Mouse (Mus musculus) liver, adult 2 months (tissue): ENCODE data around the gene Plxnd1. TPM values are rescaled to one million over a fixed set of nuclear protein-coding genes. Genes with fewer than 3 reads are reported as not detected.
A peak's percentile ranks its signal among the peaks of the same experiment; 100 is the strongest.

ENCODE experiments used
- DNase-seq: peaks from one replicate; pipeline ENCODE4 v3.0.0-alpha.2; 2011; ENCODE audit warnings: low read depth, low spot score; ENCODE audit errors: extremely low read depth
- H3K27ac ChIP-seq: fragments of 200-500 bp; replicated peaks from 2 replicates; pipeline ENCODE4 v1.5.1; 2012; ENCODE audit warnings: low read depth, mild to moderate bottlenecking, control low read depth, inconsistent platforms, low read length; ENCODE audit not compliant: insufficient read depth
- H3K27me3 ChIP-seq: fragments of 200-500 bp; 2 replicates; pipeline ENCODE4 v1.6.1; 2012; ENCODE audit warnings: mild to moderate bottlenecking, moderate library complexity, low read length, inconsistent platforms; ENCODE audit not compliant: control insufficient read depth, insufficient read depth
- H3K36me3 ChIP-seq: fragments of 200-500 bp; 2 replicates; pipeline ENCODE4 v1.6.1; 2012; ENCODE audit warnings: low read length, inconsistent platforms; ENCODE audit not compliant: control insufficient read depth, insufficient read depth
- H3K4me1 ChIP-seq: fragments of 200-500 bp; 2 replicates; pipeline ENCODE4 v1.6.1; 2011; ENCODE audit warnings: low read length; ENCODE audit not compliant: control insufficient read depth, insufficient read depth
- H3K4me3 ChIP-seq: fragments of 200-500 bp; 2 replicates; pipeline ENCODE4 v1.5.1; 2011; ENCODE audit warnings: low read depth, mild to moderate bottlenecking, control low read depth, low read length, moderate library complexity; ENCODE audit not compliant: insufficient read depth
- H3K79me2 ChIP-seq: fragments of 200-500 bp; 2 replicates; pipeline ENCODE4 v1.6.1; 2012; ENCODE audit warnings: inconsistent platforms, mild to moderate bottlenecking, low read length, moderate library complexity; ENCODE audit not compliant: control insufficient read depth, insufficient read depth
- H3K9ac ChIP-seq: fragments of 200-500 bp; 2 replicates; pipeline ENCODE4 v1.6.1; 2012; ENCODE audit warnings: low read depth, mild to moderate bottlenecking, control low read depth, inconsistent platforms, low read length
- CTCF ChIP-seq: fragments of 200-500 bp; IDR thresholded peaks from 2 replicates; pipeline ENCODE4 v1.5.1; 2011; ENCODE audit warnings: low read depth, low read length, control low read depth
- POLR2A ChIP-seq: fragments of 200-500 bp; IDR thresholded peaks from 2 replicates; pipeline ENCODE4 v1.6.1; 2011; ENCODE audit warnings: low read length, control low read depth; ENCODE audit not compliant: insufficient read depth; ENCODE audit errors: extremely low read depth
- WGBS: fragments of 180-500 bp; shearing (Covaris S2); methylation state at CpG from one replicate; pipeline ENCODE4 v1.1.7; 2018; 5-methylcytosine and 5-hydroxymethylcytosine counted together
- polyA plus RNA-seq: library from polyadenylated mRNA; depleted of rRNA; stranded (reverse); fragments of >200 nt; gene quantifications from 2 replicates; pipeline ENCODE4 v1.2.3, GENCODE M21; 2012
- total RNA-seq: library from RNA; depleted of rRNA; stranded (reverse); fragments of >200 nt; gene quantifications from 2 replicates; pipeline ENCODE4 v1.2.3, GENCODE M21; 2014

The Plxnd1 gene
- total and polyA plus RNA-seq, 2 experiments: 12.4 to 18.4 TPM

DNA sequence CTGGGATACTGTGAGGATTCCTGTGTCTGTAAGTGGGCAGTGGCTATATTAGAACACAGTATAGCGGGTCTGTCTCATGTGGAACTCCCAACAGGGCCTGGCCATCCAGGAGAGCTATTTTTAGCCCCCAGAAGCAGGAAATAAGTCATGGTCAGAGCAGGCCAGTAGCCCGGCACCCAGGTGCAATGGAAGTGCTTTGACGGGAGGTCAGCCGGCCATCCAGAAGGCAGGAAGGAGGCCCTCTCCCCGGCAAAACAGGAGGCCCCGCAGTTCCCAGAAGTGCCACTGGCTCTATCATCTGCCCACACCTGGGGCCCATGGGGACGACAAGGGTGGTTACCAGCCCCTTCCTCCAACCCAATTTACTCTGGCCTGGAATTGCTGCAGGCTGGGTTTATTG is 9.3 kb upstream of the Plxnd1 start:
- DNase-seq: no peak
- no peaks in the 10 kb centered on the region for H3K27me3 ChIP-seq
- H3K4me1 ChIP-seq: peaks cover 4% of the 10 kb centered on the region; the same call in 1 of the 2 replicates
- no peak overlapping the region for H3K4me3 ChIP-seq
- TF ChIP-seq POLR2A (no peak), CTCF (no peak)
- H3K27ac ChIP-seq: peak overlapping the region; percentile 91
- WGBS: 63% methylated on average over 7 of the region's 7 CpGs
- no peak overlapping the region; the same call in 1 of the 2 replicates for H3K9ac ChIP-seq
- H3K36me3 ChIP-seq: no peaks in the 10 kb centered on the region
- no peaks in the 10 kb centered on the region for H3K79me2 ChIP-seq

DNA sequence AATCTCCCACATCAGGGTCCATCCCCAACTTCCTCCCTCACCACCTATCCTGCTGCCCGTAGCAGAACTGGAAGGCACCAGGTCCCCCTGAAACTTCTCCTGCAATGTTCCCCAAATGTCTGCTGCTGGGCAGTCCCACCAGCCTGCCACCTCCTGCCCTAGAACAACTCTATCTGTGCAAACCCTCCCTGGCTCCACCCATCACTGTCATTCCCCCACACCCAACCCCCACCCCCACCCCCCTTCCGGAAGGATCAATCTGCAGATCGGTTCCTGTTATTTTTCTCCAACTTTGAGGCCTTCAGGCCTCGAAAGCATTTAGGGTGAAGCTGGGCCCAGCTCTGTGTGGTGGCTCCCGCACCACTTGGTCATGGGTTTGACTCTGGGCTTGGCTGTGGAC is 8.7 kb upstream of the Plxnd1 start:
- no peak for DNase-seq
- peak overlapping the region; percentile 46; the same call in 1 of the 2 replicates for H3K9ac ChIP-seq
- TF ChIP-seq POLR2A: no peak
- TF ChIP-seq CTCF: no peak
- H3K79me2 ChIP-seq: no peaks in the 10 kb centered on the region
- no peaks in the 10 kb centered on the region for H3K27me3 ChIP-seq
- H3K4me3 ChIP-seq: no peak overlapping the region
- peaks cover 6% of the 10 kb centered on the region; the same call in 1 of the 2 replicates for H3K4me1 ChIP-seq
- 63% methylated on average over 5 of the region's 5 CpGs for WGBS
- peak overlapping the region; percentile 91 for H3K27ac ChIP-seq
- no peaks in the 10 kb centered on the region for H3K36me3 ChIP-seq

DNA sequence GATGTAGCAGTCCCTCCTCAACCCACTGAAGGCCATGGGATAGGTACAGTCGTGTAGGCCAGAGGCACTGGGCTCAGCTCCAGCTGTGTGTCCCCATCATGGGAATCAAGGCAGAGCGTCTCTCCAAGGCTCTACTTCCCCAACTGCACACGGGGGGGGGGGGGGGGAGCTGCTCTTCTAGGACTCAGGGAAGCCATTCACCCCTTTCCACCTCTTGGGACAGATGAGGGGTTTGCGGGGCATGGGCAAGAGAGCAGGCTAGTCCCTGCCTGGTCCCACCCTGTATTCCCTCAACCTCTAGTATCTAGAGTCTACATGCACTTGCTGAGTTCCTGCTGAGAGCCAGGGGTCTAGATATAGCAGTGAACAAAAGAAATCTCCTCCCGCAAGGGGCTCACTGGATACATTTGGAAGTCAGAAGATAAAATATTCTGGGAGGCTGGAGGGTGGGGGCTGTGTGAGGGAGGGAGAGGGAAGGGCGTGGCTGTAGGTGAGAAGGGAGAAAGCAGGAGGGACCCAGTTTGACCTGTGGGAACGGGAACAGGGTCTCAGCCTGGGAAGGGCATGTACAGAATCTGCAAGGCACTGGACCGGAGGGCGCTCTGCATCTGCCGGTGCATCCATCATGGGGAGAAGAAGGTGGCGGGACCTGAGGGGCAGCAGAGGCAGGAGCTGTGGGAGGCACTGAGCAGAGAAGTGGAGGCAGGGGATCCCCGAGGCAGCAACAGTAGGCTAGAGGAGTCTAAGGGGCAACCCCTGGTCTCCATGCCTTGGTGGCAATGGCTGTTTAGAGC is 7.7 kb upstream of the Plxnd1 start:
- no peak for DNase-seq
- 81% methylated on average over 12 of the region's 12 CpGs for WGBS
- no peak for TF ChIP-seq CTCF
- no peak for TF ChIP-seq POLR2A
- Histone ChIP-seq H3K27me3 (no peaks in the 10 kb centered on the region), H3K9ac (no peak overlapping the region), H3K27ac (no peak overlapping the region), H3K4me1 (peaks cover 8% of the 10 kb centered on the region; the same call in 1 of the 2 replicates), H3K36me3 (no peaks in the 10 kb centered on the region), H3K4me3 (no peak overlapping the region), H3K79me2 (no peaks in the 10 kb centered on the region)

DNA sequence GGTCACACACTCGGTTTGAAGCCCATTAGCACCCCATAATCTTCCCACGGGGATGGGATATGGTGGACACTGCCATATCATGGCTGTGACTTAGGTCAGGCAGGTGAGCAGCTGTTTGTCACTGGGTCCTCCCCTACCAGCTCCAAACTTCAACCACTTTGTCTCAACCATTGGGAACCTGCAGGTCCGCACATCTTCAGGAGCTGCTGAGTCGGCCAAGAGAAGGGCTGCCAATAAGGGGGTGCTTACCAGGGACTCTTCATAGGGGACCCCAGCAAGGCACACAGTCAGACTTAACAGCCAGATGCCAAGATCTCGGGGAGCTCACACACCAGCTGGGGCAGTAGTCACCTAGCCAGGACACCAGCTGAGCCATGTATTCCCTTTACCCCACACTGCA is 6.0 kb upstream of the Plxnd1 start:
- H3K4me3 ChIP-seq: no peak overlapping the region
- H3K9ac ChIP-seq: no peak overlapping the region
- H3K27ac ChIP-seq: no peak overlapping the region
- H3K36me3 ChIP-seq: no peaks in the 10 kb centered on the region
- DNase-seq: no peak
- no peaks in the 10 kb centered on the region for H3K27me3 ChIP-seq
- WGBS: 87% methylated on average over 5 of the region's 5 CpGs
- H3K4me1 ChIP-seq: 0 out of 2 replicates have a peak, but pooled peaks cover 5% of the 10 kb centered on the region
- no peaks in the 10 kb centered on the region for H3K79me2 ChIP-seq
- no peak for TF ChIP-seq CTCF
- TF ChIP-seq POLR2A: no peak

DNA sequence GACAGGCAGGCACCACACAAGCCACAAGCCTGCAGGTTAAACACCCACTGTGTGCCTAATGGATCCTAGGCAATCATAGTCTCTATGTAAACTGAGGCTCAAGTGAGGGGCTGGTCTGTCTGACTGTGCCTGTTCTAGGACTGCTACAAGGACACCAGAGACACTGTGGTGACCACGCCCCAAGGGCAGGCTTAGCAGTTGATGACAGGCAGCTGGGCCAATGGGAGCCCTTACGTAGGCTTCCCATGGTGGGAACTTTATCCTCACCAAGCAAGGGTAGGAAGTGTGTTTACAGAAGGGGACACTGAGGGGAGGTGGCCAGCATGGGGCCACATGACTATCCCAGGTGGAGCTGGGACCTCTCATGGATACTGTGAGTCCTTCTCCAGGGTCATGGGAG is 4.4 kb upstream of the Plxnd1 start:
- Histone ChIP-seq H3K9ac (no peak overlapping the region), H3K79me2 (no peaks in the 10 kb centered on the region; the same call in 1 of the 2 replicates), H3K36me3 (no peaks in the 10 kb centered on the region), H3K4me3 (no peak overlapping the region), H3K27me3 (peaks cover 3% of the 10 kb centered on the region; the same call in 1 of the 2 replicates), H3K27ac (no peak overlapping the region; the same call in 1 of the 2 replicates), H3K4me1 (peaks cover 5% of the 10 kb centered on the region; the same call in 1 of the 2 replicates)
- no peak for TF ChIP-seq POLR2A
- TF ChIP-seq CTCF: no peak
- no peak for DNase-seq
- 95% methylated on average over 2 of the region's 2 CpGs for WGBS

DNA sequence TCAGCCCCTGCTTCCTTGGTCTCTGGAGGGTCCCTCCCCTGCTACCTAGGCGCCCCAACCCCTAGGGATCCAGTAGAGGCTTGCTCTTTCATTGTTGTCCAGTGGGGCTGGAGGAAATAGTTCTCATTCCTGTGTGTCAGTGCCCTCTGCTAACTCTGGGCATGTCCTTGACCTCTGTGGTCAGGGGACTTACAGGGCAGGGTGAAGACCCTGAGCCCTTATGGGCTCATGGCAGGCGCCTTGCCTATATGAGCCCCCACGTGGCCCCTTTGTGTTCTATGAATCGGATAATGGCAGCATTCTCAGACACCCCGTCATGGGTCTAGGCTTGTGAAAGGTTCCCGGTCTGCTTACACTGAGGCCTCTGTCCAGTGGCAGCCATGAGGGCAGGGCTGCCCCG is 4.0 kb upstream of the Plxnd1 start:
- H3K79me2 ChIP-seq: no peaks in the 10 kb centered on the region; the same call in 1 of the 2 replicates
- no peak for TF ChIP-seq CTCF
- TF ChIP-seq POLR2A: no peak
- H3K27me3 ChIP-seq: peaks cover 6% of the 10 kb centered on the region; the same call in 1 of the 2 replicates
- H3K4me3 ChIP-seq: no peak overlapping the region
- H3K9ac ChIP-seq: no peak overlapping the region
- H3K4me1 ChIP-seq: peaks cover 5% of the 10 kb centered on the region; the same call in 1 of the 2 replicates
- 90% methylated on average over 7 of the region's 7 CpGs for WGBS
- no peak for DNase-seq
- no peak overlapping the region; the same call in 1 of the 2 replicates for H3K27ac ChIP-seq
- no peaks in the 10 kb centered on the region for H3K36me3 ChIP-seq
